21 mouse cellular contexts compared by ENCODE assay signal in genomic region chr2:146476001-146476400, GRCm38 (mm10). TPM values are rescaled to one million over a fixed set of nuclear protein-coding genes. Genes with fewer than 3 reads are reported as not detected.
A peak's percentile ranks its signal among the peaks of the same experiment; 100 is the strongest.
DNase-seq lines count a peak whose midpoint lies in the region; ATAC-seq and TF ChIP-seq lines count a peak whose summit lies in the region.
"Had no signal": no experiment of that assay in that cellular context is flagged by ENCODE, and none has a peak within 500 bp of the region (broad histone marks: within the 10 kb centered on the region; RNA-seq: fewer than 3 reads in every experiment).

No protein-coding gene starts in this region.

- H3K4me3 ChIP-seq in heart, postnatal 0 days (ENCODE audit: low read depth, low read length): no peak overlapping the region
- H3K4me3 ChIP-seq in heart, embryonic 10.5 days: no peak overlapping the region
- H3K4me3 ChIP-seq in midbrain, embryonic 11.5 days (ENCODE audit: low read depth, low read length): no peak overlapping the region
- H3K4me3 ChIP-seq in midbrain, postnatal 0 days (ENCODE audit: low read depth, low read length): no peak overlapping the region
- H3K4me3 ChIP-seq: embryonic facial prominence, embryonic 10.5 days; forebrain, embryonic 10.5 days; gastrocnemius, adult 2 months; hindbrain, embryonic 10.5 days had no signal

- no peak for DNase-seq in heart, postnatal 0 days (ENCODE audit: low spot score)
- DNase-seq in heart, embryonic 10.5 days (ENCODE audit: low spot score): no peak
- DNase-seq in midbrain, embryonic 11.5 days (ENCODE audit: low spot score, missing footprints): peak; percentile 31
- no peak for DNase-seq in midbrain, postnatal 0 days (ENCODE audit: low spot score)
- peak; percentile 56 for DNase-seq in NIH3T3 (ENCODE audit: low read depth)
- DNase-seq in neural tube, embryonic 10.5 days (ENCODE audit: extremely low spot score, low spot score): no peak
- DNase-seq: adrenal gland, adult 2 months; adrenal gland, postnatal 25 days; B cell, adult 2 months; gastrocnemius, adult 2 months; gastrocnemius, postnatal 25 days; heart, postnatal 14 days; kidney, adult 11 months had no signal

- 0 out of 2 replicates have a peak, but pooled peaks have one; percentile 11 for ATAC-seq in heart, postnatal 0 days (ENCODE audit: insufficient read depth, low read depth)
- ATAC-seq in midbrain, embryonic 11.5 days (ENCODE audit: low FRiP score): no peak
- no peak for ATAC-seq in midbrain, postnatal 0 days (ENCODE audit: low FRiP score)
- ATAC-seq in monocyte, adult 5-6 weeks (replicated peaks; ENCODE audit: insufficient number of reproducible peaks, low FRiP score, low TSS enrichment, poor library complexity, severe bottlenecking): no peak
- ATAC-seq: CD4-positive, CD25-positive, alpha-beta regulatory T cell, adult 4 months; forebrain, embryonic 14.5 days had no signal

- H3K4me2 ChIP-seq in heart, postnatal 0 days (ENCODE audit: low read depth, low read length): no peak overlapping the region
- no peak overlapping the region for H3K4me2 ChIP-seq in midbrain, embryonic 11.5 days
- no peak overlapping the region for H3K4me2 ChIP-seq in midbrain, postnatal 0 days (ENCODE audit: low read depth, low read length, poor library complexity, severe bottlenecking)
- H3K4me2 ChIP-seq: hindbrain, embryonic 14.5 days had no signal

- H3K4me1 ChIP-seq in heart, postnatal 0 days (ENCODE audit: control insufficient read depth, insufficient read depth): peaks cover 7% of the 10 kb centered on the region; the same call in 1 of the 2 replicates
- peaks cover 6% of the 10 kb centered on the region; the same call in 1 of the 2 replicates for H3K4me1 ChIP-seq in heart, embryonic 10.5 days
- no peaks in the 10 kb centered on the region for H3K4me1 ChIP-seq in midbrain, embryonic 11.5 days (ENCODE audit: control insufficient read depth, insufficient read depth, low read length)
- H3K4me1 ChIP-seq in midbrain, postnatal 0 days (ENCODE audit: insufficient read depth, low read length): no peaks in the 10 kb centered on the region
- H3K4me1 ChIP-seq: embryonic facial prominence, embryonic 10.5 days; forebrain, embryonic 10.5 days; hindbrain, embryonic 10.5 days had no signal

- H3K9me3 ChIP-seq in heart, postnatal 0 days (replicated peaks; ENCODE audit: control insufficient read depth, low read length): no peaks in the 10 kb centered on the region
- no peaks in the 10 kb centered on the region for H3K9me3 ChIP-seq in heart, embryonic 10.5 days
- H3K9me3 ChIP-seq in midbrain, embryonic 11.5 days (ENCODE audit: control insufficient read depth, low read length): no peaks in the 10 kb centered on the region
- no peaks in the 10 kb centered on the region for H3K9me3 ChIP-seq in midbrain, postnatal 0 days (ENCODE audit: low read length)
- H3K9me3 ChIP-seq: embryonic facial prominence, embryonic 10.5 days; forebrain, embryonic 10.5 days; G1E; hindbrain, embryonic 10.5 days had no signal

- no peak for TF ChIP-seq CTCF in heart, postnatal 0 days (IDR thresholded peaks at IDR 0.05; ENCODE audit: low read depth)
- TF ChIP-seq CTCF in midbrain, postnatal 0 days (IDR thresholded peaks at IDR 0.05): no peak

- H3K27me3 ChIP-seq in heart, postnatal 0 days (ENCODE audit: control insufficient read depth, insufficient read depth, low read length): no peaks in the 10 kb centered on the region
- no peaks in the 10 kb centered on the region for H3K27me3 ChIP-seq in heart, embryonic 10.5 days (ENCODE audit: insufficient read depth, poor library complexity, severe bottlenecking)
- H3K27me3 ChIP-seq in midbrain, embryonic 11.5 days (ENCODE audit: control insufficient read depth, insufficient read depth, low read length): no peaks in the 10 kb centered on the region
- H3K27me3 ChIP-seq in midbrain, postnatal 0 days (ENCODE audit: insufficient read depth, low read length): no peaks in the 10 kb centered on the region

- no peak for TF ChIP-seq EP300 in heart, postnatal 0 days (IDR thresholded peaks at IDR 0.05; ENCODE audit: low read depth)

- H3K36me3 ChIP-seq in heart, postnatal 0 days (replicated peaks; ENCODE audit: control insufficient read depth, insufficient read depth, low read length): no peaks in the 10 kb centered on the region
- peaks cover 3% of the 10 kb centered on the region; the same call in 1 of the 2 replicates for H3K36me3 ChIP-seq in heart, embryonic 10.5 days
- H3K36me3 ChIP-seq in midbrain, embryonic 11.5 days (ENCODE audit: control insufficient read depth, insufficient read depth, low read length): no peaks in the 10 kb centered on the region
- no peaks in the 10 kb centered on the region for H3K36me3 ChIP-seq in midbrain, postnatal 0 days (ENCODE audit: insufficient read depth, low read length)

- no peak overlapping the region for H3K9ac ChIP-seq in heart, postnatal 0 days (replicated peaks; ENCODE audit: low read depth, low read length)
- H3K9ac ChIP-seq in midbrain, embryonic 11.5 days (ENCODE audit: low read length): no peak overlapping the region
- H3K9ac ChIP-seq in midbrain, postnatal 0 days (replicated peaks; ENCODE audit: low read length, poor library complexity, severe bottlenecking): no peak overlapping the region
- H3K9ac ChIP-seq: hindbrain, embryonic 14.5 days had no signal

- no peak overlapping the region for H3K27ac ChIP-seq in heart, postnatal 0 days (ENCODE audit: low read depth)
- H3K27ac ChIP-seq in heart, embryonic 10.5 days: no peak overlapping the region
- H3K27ac ChIP-seq in midbrain, embryonic 11.5 days (ENCODE audit: low read depth, low read length): no peak overlapping the region
- no peak overlapping the region for H3K27ac ChIP-seq in midbrain, postnatal 0 days (ENCODE audit: low read depth, low read length)
- H3K27ac ChIP-seq: embryonic facial prominence, embryonic 10.5 days; forebrain, embryonic 10.5 days; gastrocnemius, adult 2 months; hindbrain, embryonic 10.5 days; hindbrain, embryonic 14.5 days had no signal

RNA-seq across cellular contexts. Expression of gene Ralgapa2, which starts 36.1 kb away (rescaled TPM):
- 21.4 and 21.7 TPM in 2 replicates for total RNA-seq in heart, postnatal 0 days (2014; rRNA removed; ENCODE audit: low replicate concordance)
- 6.8 and 7.6 TPM in 2 replicates for polyA plus RNA-seq in heart, postnatal 0 days (2015; fragmentation: Nextera tagmentation; extraction: Ambion mirVana)
- polyA plus RNA-seq in heart, embryonic 10.5 days (2016; fragmentation: Nextera tagmentation; extraction: Ambion mirVana): 8.9 and 11.5 TPM in 2 replicates
- 9.0 and 9.7 TPM in 2 replicates for polyA plus RNA-seq in midbrain, embryonic 11.5 days (2014; fragmentation: Nextera tagmentation; extraction: Ambion mirVana)
- total RNA-seq in midbrain, postnatal 0 days (2014; rRNA removed): 26.5 and 35.0 TPM in 2 replicates
- 6.1 and 8.5 TPM in 2 replicates for polyA plus RNA-seq in midbrain, postnatal 0 days (2015; fragmentation: Nextera tagmentation; extraction: Ambion mirVana)
- total RNA-seq in monocyte, adult 5-6 weeks (2017): 13.2 to 48.9 TPM (median 23.6 TPM) in 3 replicates

Comparison
In these comparisons a context has a peak if more than half of its experiments do, and no peak if none do; other contexts are left out.
1. DNase-seq: peak in midbrain, embryonic 11.5 days (single experiment) and NIH3T3 (single experiment); none in heart, postnatal 0 days (single experiment), heart, embryonic 10.5 days (single experiment), midbrain, postnatal 0 days (single experiment) and neural tube, embryonic 10.5 days (single experiment).